In the genomic region with DNA sequence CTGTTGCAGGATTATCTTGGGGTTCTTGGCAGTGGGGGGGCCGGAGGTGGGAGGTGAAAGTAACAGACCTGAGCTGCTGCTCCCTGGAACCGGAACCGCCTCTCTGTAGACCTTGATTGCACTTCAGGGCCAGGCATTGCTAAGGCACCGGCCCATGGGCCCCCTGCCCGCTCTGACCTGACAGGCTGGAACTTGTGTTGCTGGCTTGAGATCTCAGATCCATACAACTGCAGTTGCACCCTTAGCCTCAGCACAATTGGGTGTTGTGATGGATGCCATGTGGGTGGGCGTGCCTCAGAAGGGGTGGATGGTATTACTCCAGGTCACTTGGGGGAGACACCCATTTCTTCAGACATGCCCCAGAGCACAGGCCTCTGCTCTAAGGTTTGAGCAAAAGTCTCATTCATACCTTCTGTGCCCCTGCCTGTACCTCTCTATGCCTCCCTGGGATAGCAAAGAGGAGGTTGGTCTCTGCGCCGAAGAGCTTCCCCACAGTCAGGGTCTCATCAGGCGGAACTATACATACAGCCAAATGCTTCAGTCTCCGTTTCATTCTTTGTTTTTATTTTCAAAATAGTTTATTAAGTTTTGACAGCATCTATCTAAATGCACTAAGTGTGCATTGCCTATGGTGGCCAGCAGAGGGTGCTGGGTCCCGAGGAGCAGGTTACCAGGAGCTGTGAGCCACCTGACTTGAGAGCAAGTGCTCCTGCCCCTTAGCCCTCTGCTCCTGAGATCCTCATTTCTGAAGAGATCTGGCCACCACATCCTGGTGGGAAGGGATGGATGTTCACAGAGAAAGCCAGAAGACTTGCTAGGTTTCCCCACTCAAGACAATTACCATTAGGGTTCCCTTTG, we compare ENCODE assay signal across 9 mouse cellular contexts. TPM values are rescaled to one million over a fixed set of nuclear protein-coding genes. Genes with fewer than 3 reads are reported as not detected.
DNase-seq lines count a peak whose midpoint lies in the region; ATAC-seq and TF ChIP-seq lines count a peak whose summit lies in the region.
"Had no signal": no experiment of that assay in that cellular context is flagged by ENCODE, and none has a peak within 500 bp of the region (broad histone marks: within the 10 kb centered on the region; RNA-seq: fewer than 3 reads in every experiment).

No protein-coding gene starts in this region.

- no peak overlapping the region for H3ac ChIP-seq in myocyte (ENCODE audit: control insufficient read depth, insufficient read length)

- TF ChIP-seq EP300 in ES-Bruce4 (IDR thresholded peaks at IDR 0.05; ENCODE audit: insufficient read depth, low read depth, low read length): no peak

- H3K9ac ChIP-seq in ES-Bruce4 (ENCODE audit: low read depth, poor library complexity, severe bottlenecking): no peak overlapping the region
- no peak overlapping the region for H3K9ac ChIP-seq in hindbrain, embryonic 12.5 days
- no peak overlapping the region for H3K9ac ChIP-seq in limb, embryonic 14.5 days (ENCODE audit: low read depth, low read length, severe bottlenecking)

- H3K36me3 ChIP-seq in ES-Bruce4 (ENCODE audit: control insufficient read depth, insufficient read depth, low read length, poor library complexity, severe bottlenecking) (peaks cover 34% of the 10 kb centered on the region), myocyte (ENCODE audit: control insufficient read depth, insufficient read depth) (peaks cover 9% of the 10 kb centered on the region)
- H3K36me3 ChIP-seq in hindbrain, embryonic 12.5 days: peaks cover 48% of the 10 kb centered on the region
- peaks cover 47% of the 10 kb centered on the region for H3K36me3 ChIP-seq in limb, embryonic 14.5 days (ENCODE audit: control insufficient read depth, insufficient read depth, low read length)

- H3K4me3 ChIP-seq in ES-Bruce4 (ENCODE audit: low read depth, low read length) (no peak overlapping the region), myocyte (no peak overlapping the region)
- no peak overlapping the region for H3K4me3 ChIP-seq in hindbrain, embryonic 12.5 days
- no peak overlapping the region for H3K4me3 ChIP-seq in limb, embryonic 14.5 days (replicated peaks; ENCODE audit: low read length)

- TF ChIP-seq CTCF in ES-Bruce4 (IDR thresholded peaks at IDR 0.05; ENCODE audit: low read depth, low read length): peak; percentile 92

- H3K4me2 ChIP-seq in hindbrain, embryonic 12.5 days (replicated peaks): no peak overlapping the region
- no peak overlapping the region for H3K4me2 ChIP-seq in limb, embryonic 14.5 days (replicated peaks; ENCODE audit: low read depth, low read length, severe bottlenecking)
- no peak overlapping the region for H3K4me2 ChIP-seq in myocyte (ENCODE audit: low read depth)

- peak overlapping the region; percentile 10; the same call in 1 of the 2 replicates for H3K27ac ChIP-seq in ES-Bruce4 (ENCODE audit: insufficient read depth, low read length)
- no peak overlapping the region for H3K27ac ChIP-seq in hindbrain, embryonic 12.5 days
- H3K27ac ChIP-seq in limb, embryonic 14.5 days (replicated peaks; ENCODE audit: low read depth, low read length): no peak overlapping the region

- H3K27me3 ChIP-seq in ES-Bruce4 (ENCODE audit: control insufficient read depth, insufficient read depth, low read length, poor library complexity, severe bottlenecking): no peaks in the 10 kb centered on the region
- H3K27me3 ChIP-seq in hindbrain, embryonic 12.5 days: 0 out of 2 replicates have a peak, but pooled peaks cover 2% of the 10 kb centered on the region
- H3K27me3 ChIP-seq in limb, embryonic 14.5 days (ENCODE audit: control insufficient read depth, insufficient read depth, low read length): no peaks in the 10 kb centered on the region
- H3K27me3 ChIP-seq in myocyte (ENCODE audit: control insufficient read depth, insufficient read depth, insufficient read length): no peaks in the 10 kb centered on the region

- WGBS in hindbrain, embryonic 12.5 days: 58% methylated on average over 11 of the region's 11 CpGs
- WGBS in limb, embryonic 14.5 days: 62% methylated on average over 11 of the region's 11 CpGs

- no peaks in the 10 kb centered on the region for H3K9me3 ChIP-seq in ES-Bruce4 (replicated peaks; ENCODE audit: control insufficient read depth, insufficient read depth, low read length, poor library complexity, severe bottlenecking)
- H3K9me3 ChIP-seq in hindbrain, embryonic 12.5 days (replicated peaks): no peaks in the 10 kb centered on the region
- H3K9me3 ChIP-seq in limb, embryonic 14.5 days (ENCODE audit: control insufficient read depth, low read length): no peaks in the 10 kb centered on the region

- no peaks in the 10 kb centered on the region for H3K4me1 ChIP-seq in ES-Bruce4 (ENCODE audit: control insufficient read depth, insufficient read depth, low read length)
- H3K4me1 ChIP-seq in hindbrain, embryonic 12.5 days: peaks cover 3% of the 10 kb centered on the region
- 0 out of 2 replicates have a peak, but pooled peaks cover 2% of the 10 kb centered on the region for H3K4me1 ChIP-seq in limb, embryonic 14.5 days (ENCODE audit: control insufficient read depth, insufficient read depth, low read length)

- no peak for TF ChIP-seq POLR2A in ES-Bruce4 (IDR thresholded peaks at IDR 0.05; ENCODE audit: insufficient read depth, low read length)
- TF ChIP-seq POLR2A in limb, embryonic 14.5 days (IDR thresholded peaks at IDR 0.05; ENCODE audit: borderline replicate concordance, extremely low read depth, insufficient read depth, insufficient read length): no peak
- peak; percentile 27 for TF ChIP-seq POLR2A in myocyte (IDR thresholded peaks at IDR 0.05; ENCODE audit: insufficient read length, low read depth)

- DNase-seq in gastrocnemius, postnatal 10 days: peak; percentile 67
- no peak for DNase-seq in gastrocnemius, postnatal 25 days
- DNase-seq in limb, embryonic 14.5 days (ENCODE audit: low spot score): peak; percentile 39
- DNase-seq in thymus, postnatal 0 days (ENCODE audit: low spot score): peak; percentile 68

- no peaks in the 10 kb centered on the region for H3K79me2 ChIP-seq in myocyte (ENCODE audit: control insufficient read depth, insufficient read depth)

- peak; percentile 52; the same call in 1 of the 2 replicates for ATAC-seq in common myeloid progenitor, adult 5-6 weeks (replicated peaks; ENCODE audit: low read depth, poor library complexity, severe bottlenecking)
- peak; percentile 26; the same call in 1 of the 2 replicates for ATAC-seq in hindbrain, embryonic 12.5 days (ENCODE audit: low FRiP score)
- peak; percentile 14; the same call in 1 of the 2 replicates for ATAC-seq in limb, embryonic 14.5 days (ENCODE audit: low FRiP score, low read depth)

RNA-seq across cellular contexts. Expression of gene H2-D1, which starts 8.1 kb away (rescaled TPM):
- total RNA-seq in gastrocnemius, postnatal 10 days (2021): 10 to 100 TPM; 39.3 to 47.2 TPM
- 10 to 100 TPM; 30.2 to 57.3 TPM for total RNA-seq in gastrocnemius, postnatal 25 days (2021)
- polyA plus RNA-seq in ES-Bruce4 (2011; ENCODE audit: insufficient read depth, insufficient read length, low read depth, missing spikeins): 19.8 and 23.1 TPM in 2 replicates
- total RNA-seq in common myeloid progenitor, adult 5-6 weeks (2017): 427 and 466 TPM in 2 replicates
- polyA plus RNA-seq in hindbrain, embryonic 12.5 days (2016; fragmentation: Nextera tagmentation; extraction: Ambion mirVana): 38.6 and 46.0 TPM in 2 replicates
- polyA plus RNA-seq in limb, embryonic 14.5 days (2012; rRNA removed): 26.0 and 27.2 TPM in 2 replicates
- polyA plus RNA-seq in limb, embryonic 14.5 days (2014; fragmentation: Nextera tagmentation; extraction: Ambion mirVana): 49.3 and 53.9 TPM in 2 replicates
- 38.3 TPM for polyA plus RNA-seq in myocyte (2012; fragmentation: generic; extraction: Trizol)
- 441 and 555 TPM in 2 replicates for polyA plus RNA-seq in thymus, postnatal 0 days (2015; fragmentation: Nextera tagmentation; extraction: Ambion mirVana)

RNA-seq across cellular contexts. Expression of gene Ddx39b, which starts 12.9 kb away (rescaled TPM):
- total RNA-seq in gastrocnemius, postnatal 10 days (2021): 100 to 1,000 TPM; 147 to 169 TPM
- 10 to 100 TPM; 71.5 to 79.1 TPM for total RNA-seq in gastrocnemius, postnatal 25 days (2021)
- polyA plus RNA-seq in ES-Bruce4 (2011; ENCODE audit: insufficient read depth, insufficient read length, low read depth, missing spikeins): 245 and 258 TPM in 2 replicates
- total RNA-seq in common myeloid progenitor, adult 5-6 weeks (2017): 199 and 218 TPM in 2 replicates
- 480 and 488 TPM in 2 replicates for polyA plus RNA-seq in hindbrain, embryonic 12.5 days (2016; fragmentation: Nextera tagmentation; extraction: Ambion mirVana)
- polyA plus RNA-seq in limb, embryonic 14.5 days (2012; rRNA removed): 877 and 1,003 TPM in 2 replicates
- 416 and 445 TPM in 2 replicates for polyA plus RNA-seq in limb, embryonic 14.5 days (2014; fragmentation: Nextera tagmentation; extraction: Ambion mirVana)
- polyA plus RNA-seq in myocyte (2012; fragmentation: generic; extraction: Trizol): 268 TPM
- 423 and 446 TPM in 2 replicates for polyA plus RNA-seq in thymus, postnatal 0 days (2015; fragmentation: Nextera tagmentation; extraction: Ambion mirVana)

RNA-seq across cellular contexts. Expression of gene Nfkbil1, which starts 18.9 kb away (rescaled TPM):
- total RNA-seq in gastrocnemius, postnatal 10 days (2021): 10 to 100 TPM in 1 of 2 experiments, 1 to 10 TPM in 1; 9.9 to 11.1 TPM
- total RNA-seq in gastrocnemius, postnatal 25 days (2021): 1 to 10 TPM; 5.6 to 6.8 TPM
- polyA plus RNA-seq in ES-Bruce4 (2011; ENCODE audit: insufficient read depth, insufficient read length, low read depth, missing spikeins): 7.9 and 12.5 TPM in 2 replicates
- total RNA-seq in common myeloid progenitor, adult 5-6 weeks (2017): 5.2 and 7.0 TPM in 2 replicates
- 12.1 and 12.2 TPM in 2 replicates for polyA plus RNA-seq in hindbrain, embryonic 12.5 days (2016; fragmentation: Nextera tagmentation; extraction: Ambion mirVana)
- polyA plus RNA-seq in limb, embryonic 14.5 days (2012; rRNA removed): 17.0 and 19.6 TPM in 2 replicates
- 4.9 and 5.9 TPM in 2 replicates for polyA plus RNA-seq in limb, embryonic 14.5 days (2014; fragmentation: Nextera tagmentation; extraction: Ambion mirVana)
- polyA plus RNA-seq in myocyte (2012; fragmentation: generic; extraction: Trizol): 27.1 TPM
- polyA plus RNA-seq in thymus, postnatal 0 days (2015; fragmentation: Nextera tagmentation; extraction: Ambion mirVana): 14.0 and 16.8 TPM in 2 replicates

RNA-seq across cellular contexts. Expression of gene Atp6v1g2, which starts 21.0 kb away (rescaled TPM):
- 1 to 10 TPM; 2.1 to 3.3 TPM for total RNA-seq in gastrocnemius, postnatal 10 days (2021)
- total RNA-seq in gastrocnemius, postnatal 25 days (2021): 1 to 10 TPM; 1.9 to 2.3 TPM
- polyA plus RNA-seq in ES-Bruce4 (2011; ENCODE audit: insufficient read depth, insufficient read length, low read depth, missing spikeins) (2.3 and 4.2 TPM in 2 replicates), myocyte (2012; fragmentation: generic; extraction: Trizol) (2.0 TPM)
- total RNA-seq in common myeloid progenitor, adult 5-6 weeks (2017): 1.6 and 1.8 TPM in 2 replicates
- polyA plus RNA-seq in hindbrain, embryonic 12.5 days (2016; fragmentation: Nextera tagmentation; extraction: Ambion mirVana): 21.1 and 23.0 TPM in 2 replicates
- 11.2 and 12.0 TPM in 2 replicates for polyA plus RNA-seq in limb, embryonic 14.5 days (2012; rRNA removed)
- polyA plus RNA-seq in limb, embryonic 14.5 days (2014; fragmentation: Nextera tagmentation; extraction: Ambion mirVana): 3.6 and 4.9 TPM in 2 replicates
- polyA plus RNA-seq in thymus, postnatal 0 days (2015; fragmentation: Nextera tagmentation; extraction: Ambion mirVana): 1.3 and 1.8 TPM in 2 replicates

RNA-seq across cellular contexts. Expression of gene Gm16181, which starts 33.8 kb away (rescaled TPM):
- total RNA-seq in gastrocnemius, postnatal 10 days (2021): not detected
- under 1 TPM in 1 of 2 experiments, not detected in 1; 0.70 TPM for total RNA-seq in gastrocnemius, postnatal 25 days (2021)
- polyA plus RNA-seq in ES-Bruce4 (2011; ENCODE audit: insufficient read depth, insufficient read length, low read depth, missing spikeins): not detected in 2 replicates
- not detected in 2 replicates for total RNA-seq in common myeloid progenitor, adult 5-6 weeks (2017)
- 0.62 TPM in 1 of 2 replicates, not detected in the other for polyA plus RNA-seq in hindbrain, embryonic 12.5 days (2016; fragmentation: Nextera tagmentation; extraction: Ambion mirVana)
- polyA plus RNA-seq in limb, embryonic 14.5 days (2012; rRNA removed): 0.26 TPM in 1 of 2 replicates, not detected in the other
- polyA plus RNA-seq in limb, embryonic 14.5 days (2014; fragmentation: Nextera tagmentation; extraction: Ambion mirVana): not detected in 2 replicates
- 0.18 TPM for polyA plus RNA-seq in myocyte (2012; fragmentation: generic; extraction: Trizol)
- polyA plus RNA-seq in thymus, postnatal 0 days (2015; fragmentation: Nextera tagmentation; extraction: Ambion mirVana): 0.26 and 0.69 TPM in 2 replicates
- total RNA-seq: left cerebral cortex, adult 8-10 months had no signal
